Mouse (Mus musculus) kidney, postnatal 14 days (tissue): ENCODE measurements around the gene Lingo3.

ENCODE experiments used
- DNase-seq: peaks from one replicate; pipeline ENCODE4 v3.0.0; 2022; ENCODE audit warnings: mixed read lengths

Lingo3 gene

DNA sequence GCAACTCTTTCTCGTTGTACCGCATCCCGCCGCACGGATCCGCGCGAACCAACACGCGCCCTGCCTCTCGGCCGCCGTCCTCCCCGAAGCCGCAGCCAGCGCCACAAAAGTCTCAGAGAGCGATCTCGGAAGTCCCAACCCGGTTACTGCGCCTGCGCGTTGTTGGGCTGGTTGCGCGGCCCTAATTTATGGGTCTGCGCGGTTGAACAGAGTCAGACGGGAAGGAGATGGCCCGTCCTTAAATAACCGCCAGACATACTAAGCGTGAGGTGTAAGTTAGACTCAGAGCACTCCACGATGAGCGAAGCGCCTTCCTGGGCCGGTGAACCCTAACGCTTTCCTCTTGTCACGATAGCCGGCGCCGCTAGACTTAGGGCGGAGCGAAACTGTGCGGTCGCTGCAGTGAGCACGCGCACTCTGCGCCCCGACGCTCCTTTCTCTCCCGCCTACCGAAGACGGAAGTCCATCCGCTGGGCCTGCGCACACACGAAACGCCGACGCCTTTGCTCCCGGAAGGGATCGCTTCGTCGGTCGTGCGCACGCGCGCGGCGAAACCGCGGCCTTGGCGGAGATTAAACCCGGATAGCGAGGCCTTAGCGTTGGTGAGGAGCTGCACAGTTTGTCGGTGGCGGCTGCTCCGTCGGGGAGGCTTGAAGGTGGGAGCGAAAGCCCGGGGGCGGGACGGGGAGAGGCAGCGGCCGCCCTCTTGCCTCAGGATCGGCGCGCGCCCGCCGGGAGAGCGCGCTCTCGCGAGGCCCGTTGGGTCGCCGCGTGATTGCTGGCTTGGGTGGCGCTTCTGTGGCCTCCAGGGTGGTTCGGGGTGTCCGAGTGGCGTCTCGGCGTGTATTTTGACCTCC, 45.5 kb downstream of the Lingo3 start, which contains the start of the genes Sf3a2 and Plekhj1:
Gene Sf3a2 (plus strand): TSS at position 49 of the 857 bp plus-strand sequence.
Gene Plekhj1 (minus strand): TSS at position 477 of the 857 bp plus-strand sequence.
- peak; percentile 97 for DNase-seq

DNA sequence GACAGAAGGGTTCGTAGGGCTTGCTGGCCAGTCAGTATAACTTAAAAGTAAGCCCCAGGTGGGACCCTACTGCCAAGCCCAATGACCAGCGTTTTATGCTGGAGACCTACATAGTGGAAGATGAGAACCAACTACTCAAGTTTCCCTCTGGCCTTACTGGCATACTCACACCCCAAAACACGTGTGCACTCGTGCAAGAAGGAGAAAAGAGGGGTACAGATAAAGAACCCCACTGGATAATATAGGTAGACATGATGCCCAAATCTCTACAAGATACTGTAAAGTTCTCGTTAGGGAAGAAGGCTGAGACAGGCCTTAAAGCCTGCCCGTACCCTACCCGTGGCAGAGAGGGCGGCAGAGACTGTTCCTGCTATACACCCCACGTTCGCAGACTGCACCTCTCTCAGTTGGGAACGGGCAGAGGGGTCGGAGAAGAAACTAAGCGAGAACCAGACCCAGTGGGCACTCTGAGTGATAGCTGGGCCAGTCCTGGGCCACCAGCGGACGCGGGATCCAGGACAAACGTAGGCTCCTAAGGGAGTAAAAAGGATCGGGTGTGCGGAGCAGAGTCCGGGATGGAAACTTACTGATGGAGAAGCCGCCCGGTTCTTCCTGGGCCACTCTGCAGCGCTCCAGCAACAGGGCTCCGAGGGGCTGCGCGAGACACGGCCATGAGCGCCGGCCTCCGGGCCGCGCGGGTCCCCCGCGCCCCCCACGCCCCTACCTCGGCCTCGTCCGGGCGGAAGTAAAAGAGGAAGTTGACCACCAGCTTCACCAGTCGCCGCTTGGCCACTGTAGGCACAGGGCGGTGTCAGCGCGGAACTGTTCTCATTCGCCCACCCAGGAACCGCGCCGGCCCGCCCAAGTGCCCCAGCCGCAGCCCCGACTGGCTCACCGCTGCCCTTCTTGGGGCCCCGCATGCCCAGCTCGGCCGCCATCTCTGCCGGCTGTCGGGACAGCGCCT, 46.4 kb downstream of the Lingo3 start:
- peak; percentile 88 for DNase-seq

DNA sequence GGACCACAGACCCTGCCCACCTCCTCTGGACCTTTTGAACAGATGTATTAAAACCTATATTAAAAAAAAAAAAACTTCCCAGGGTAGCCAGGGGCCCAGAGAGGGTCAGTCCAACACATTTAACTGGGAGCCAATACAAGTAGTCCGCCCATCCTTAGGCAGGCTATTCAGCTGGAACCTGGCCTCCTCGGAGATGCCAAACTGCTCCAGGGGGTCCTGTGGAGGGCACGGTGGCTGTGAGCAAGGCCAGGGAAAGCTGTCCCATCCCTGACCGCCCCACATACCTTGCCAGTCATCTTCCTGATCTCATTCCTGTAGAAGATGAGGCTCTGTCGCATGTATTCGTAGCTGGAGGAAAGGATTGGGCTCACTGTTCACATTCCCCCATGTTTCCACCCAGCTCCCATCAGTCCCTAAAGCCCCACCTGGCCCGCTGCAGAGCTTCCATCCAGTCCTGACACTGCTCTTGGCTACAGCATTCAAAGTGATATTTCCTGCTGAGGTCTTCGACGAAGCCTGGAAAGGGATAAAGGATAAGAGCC, 47.5 kb downstream of the Lingo3 start:
- no peak for DNase-seq

DNA sequence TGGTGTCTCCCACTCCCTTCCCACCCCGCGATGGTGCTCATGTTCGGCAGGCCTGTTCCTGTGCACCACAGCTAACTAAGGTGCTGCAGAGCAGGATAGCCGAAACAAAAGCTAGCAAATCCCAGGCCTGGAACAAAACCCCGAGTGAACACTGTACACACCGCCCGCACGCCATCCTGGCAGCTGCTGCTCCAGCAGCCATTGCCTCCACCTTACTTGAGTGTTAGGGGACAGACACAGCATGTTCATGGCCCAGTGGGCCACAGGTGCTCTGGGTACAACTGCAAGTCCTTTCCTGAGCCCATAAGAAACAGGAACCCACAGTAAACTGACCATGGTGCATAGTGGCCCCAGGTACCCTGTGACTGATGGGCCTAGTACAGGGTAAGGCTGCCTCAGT, 49.1 kb downstream of the Lingo3 start:
- DNase-seq = no peak

DNA sequence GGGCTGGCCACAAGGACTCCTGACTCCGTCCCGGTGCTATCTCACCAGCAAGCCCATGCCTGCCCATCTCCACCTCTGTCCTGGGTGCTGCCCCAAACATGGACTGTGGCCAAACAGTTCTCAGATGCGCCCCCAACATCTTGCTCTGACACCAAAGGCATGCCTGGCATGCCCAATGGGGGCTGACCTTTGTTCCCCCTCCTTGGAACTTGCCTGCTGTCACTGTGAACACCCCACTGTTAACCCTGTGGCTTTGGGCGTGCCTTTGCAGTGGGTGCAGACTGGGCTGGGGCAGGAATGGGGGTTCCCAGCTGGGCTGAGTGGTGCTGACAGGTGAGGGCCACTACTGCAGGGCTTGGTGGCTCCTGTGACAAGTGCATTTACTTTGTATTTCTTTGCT, 50.0 kb downstream of the Lingo3 start:
- DNase-seq = peak; percentile 37

GRCm38 (mm10) chr10:80793033-80793784, 50.6 kb downstream of the Lingo3 start:
- no peak for DNase-seq

GRCm38 (mm10) chr10:80792175-80793032, 51.4 kb downstream of the Lingo3 start:
- DNase-seq = no peak

GRCm38 (mm10) chr10:80791476-80792174, 52.2 kb downstream of the Lingo3 start:
- DNase-seq = no peak

GRCm38 (mm10) chr10:80790761-80791404, 53.0 kb downstream of the Lingo3 start:
- DNase-seq = no peak

- DNase-seq = no peak
These were observed 56.3 kb downstream of the Lingo3 start for GRCm38 (mm10) chr10:80787517-80787916.

- DNase-seq = no peak
These were observed 57.9 kb downstream of the Lingo3 start for GRCm38 (mm10) chr10:80785963-80786362.

GRCm38 (mm10) chr10:80784871-80785270, 59.0 kb downstream of the Lingo3 start:
- DNase-seq = no peak

DNA sequence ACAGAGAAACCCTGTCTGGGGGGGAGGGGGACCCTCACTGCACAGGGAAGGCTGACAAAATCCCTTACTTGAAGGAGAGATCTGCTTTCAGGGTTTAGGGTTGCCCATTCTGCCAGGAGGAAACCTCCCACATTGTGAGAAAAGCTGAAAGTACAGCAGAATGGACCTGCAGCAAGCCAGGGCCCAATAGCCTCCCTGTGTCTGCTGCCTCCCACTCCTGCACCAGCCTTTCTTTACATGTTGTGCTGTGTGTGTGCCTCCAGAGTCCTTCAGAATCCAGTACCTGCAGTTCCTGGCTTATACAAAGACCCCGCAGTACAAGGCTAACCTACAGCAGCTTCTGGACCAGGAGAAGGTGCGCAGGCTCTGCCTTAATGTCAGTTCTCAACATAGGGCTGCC, 59.5 kb downstream of the Lingo3 start:
- no peak for DNase-seq
